Mouse (Mus musculus): Measurements from ENCODE around the gene Phox2b.

DNA sequence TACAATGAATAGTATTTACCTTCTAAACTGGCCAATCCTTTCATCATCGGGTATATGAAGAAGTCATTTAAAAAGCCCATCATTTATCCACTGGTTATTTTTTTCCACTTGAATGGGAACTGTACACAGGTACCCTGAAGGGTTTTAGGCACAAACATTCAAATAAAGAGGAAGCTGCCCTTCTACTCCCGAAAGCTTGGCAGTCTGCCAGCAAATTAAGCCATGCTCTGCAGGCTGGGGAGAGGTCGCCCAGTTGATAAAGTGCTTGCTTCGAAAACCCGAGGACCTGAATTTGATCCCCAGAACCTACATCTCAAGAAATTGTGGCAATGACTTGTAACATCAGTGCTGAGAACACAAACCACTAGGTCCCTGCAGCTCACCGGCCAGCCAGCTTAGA lies 35.6 kb upstream of the Phox2b start:
- TF ChIP-seq CTCF (IDR thresholded peaks at IDR 0.05; ENCODE audit: low read depth, low read length) (no peak), POLR2A (IDR thresholded peaks at IDR 0.05; ENCODE audit: extremely low read depth, insufficient read depth, low read length) (no peak)
